8 mouse cellular contexts compared by ENCODE assay signal in the genomic region with DNA sequence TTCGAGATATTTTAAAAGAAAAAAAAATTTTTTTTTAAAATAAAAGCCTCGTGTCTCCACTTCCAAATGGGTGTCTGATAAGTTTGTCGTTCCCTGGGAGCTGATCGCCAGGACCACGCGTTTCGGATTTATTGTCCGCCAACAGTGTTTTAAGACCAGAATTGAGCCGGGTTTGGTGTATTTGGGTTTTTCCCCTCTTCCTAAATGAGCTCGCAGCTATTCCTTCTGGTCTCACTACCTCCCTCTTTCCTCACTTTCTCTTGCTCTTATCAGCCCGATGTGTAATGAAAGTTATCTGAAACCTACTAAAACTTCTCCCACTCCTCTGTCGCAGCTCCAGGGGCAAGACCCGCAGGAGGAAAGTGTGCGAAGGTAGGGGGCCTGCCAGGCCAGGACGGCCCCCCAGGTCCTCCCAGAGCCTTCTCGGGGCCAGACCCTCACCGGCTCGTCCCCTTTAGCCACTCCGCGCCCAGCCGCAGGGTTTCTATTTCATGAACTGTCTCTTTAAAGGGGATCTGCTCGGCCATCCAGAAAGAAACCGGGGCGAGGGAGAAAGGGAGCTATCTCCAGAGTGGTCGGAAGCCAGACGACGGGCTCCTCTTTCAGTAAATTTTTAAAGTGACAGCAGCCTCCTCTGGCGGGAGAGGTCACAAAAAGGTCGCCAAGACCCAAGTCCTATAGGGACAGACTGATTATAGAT.
DNase-seq lines count a peak whose midpoint lies in the region; ATAC-seq lines count a peak whose summit lies in the region.

No protein-coding gene starts in this region.

- H3K27ac ChIP-seq in hindbrain, embryonic 12.5 days, result peak overlapping the region; percentile 85
- no peak overlapping the region for H3K27ac ChIP-seq in midbrain, embryonic 15.5 days

- peak; percentile 63 for ATAC-seq in hindbrain, embryonic 12.5 days (ENCODE audit: low FRiP score)
- ATAC-seq in midbrain, embryonic 15.5 days (replicated peaks), result peak; percentile 43; the same call in 1 of the 2 replicates

- under 1% methylated on average over 29 of the region's 29 CpGs for WGBS in hindbrain, embryonic 12.5 days
- under 1% methylated on average over 29 of the region's 29 CpGs for WGBS in midbrain, embryonic 15.5 days

- H3K4me2 ChIP-seq in hindbrain, embryonic 12.5 days (replicated peaks), result peak overlapping the region; percentile 79
- H3K4me2 ChIP-seq in midbrain, embryonic 15.5 days, result peak overlapping the region; percentile 75

- peak overlapping the region; percentile 73 for H3K9ac ChIP-seq in hindbrain, embryonic 12.5 days
- peak overlapping the region; percentile 30 for H3K9ac ChIP-seq in midbrain, embryonic 15.5 days

- peaks cover 28% of the 10 kb centered on the region for H3K27me3 ChIP-seq in hindbrain, embryonic 12.5 days
- peaks cover 16% of the 10 kb centered on the region for H3K27me3 ChIP-seq in midbrain, embryonic 15.5 days (replicated peaks)

- H3K4me1 ChIP-seq in hindbrain, embryonic 12.5 days, result peaks cover 17% of the 10 kb centered on the region
- peaks cover 11% of the 10 kb centered on the region for H3K4me1 ChIP-seq in midbrain, embryonic 15.5 days

- DNase-seq in NIH3T3 (ENCODE audit: low read depth) (peak; percentile 75), liver (peak; percentile 29)
- peak; percentile 7 for DNase-seq in brain, adult 2 months (ENCODE audit: low read depth, low spot score)
- peak; percentile 68 for DNase-seq in gastrocnemius, adult 18-20 months (ENCODE audit: low spot score)
- DNase-seq in frontal cortex, adult 2 months (ENCODE audit: extremely low spot score in 1 of 2, low spot score in 1 of 2), result no peak
- no peak for DNase-seq in layer of hippocampus, postnatal 25 days (ENCODE audit: extremely low spot score in 1 of 2, low spot score in 1 of 2)

- no peaks in the 10 kb centered on the region for H3K9me3 ChIP-seq in hindbrain, embryonic 12.5 days (replicated peaks)
- no peaks in the 10 kb centered on the region for H3K9me3 ChIP-seq in midbrain, embryonic 15.5 days

- H3K36me3 ChIP-seq in hindbrain, embryonic 12.5 days, result no peaks in the 10 kb centered on the region
- H3K36me3 ChIP-seq in midbrain, embryonic 15.5 days (replicated peaks), result no peaks in the 10 kb centered on the region

- peak overlapping the region; percentile 51 for H3K4me3 ChIP-seq in hindbrain, embryonic 12.5 days
- peak overlapping the region; percentile 40 for H3K4me3 ChIP-seq in midbrain, embryonic 15.5 days

Comparison
In these comparisons a context has a peak if more than half of its experiments do, and no peak if none do; other contexts are left out.
1. DNase-seq: peak in NIH3T3 (single experiment), brain, adult 2 months (single experiment), gastrocnemius, adult 18-20 months (single experiment) and liver (single experiment); none in frontal cortex, adult 2 months (0 of 2) and layer of hippocampus, postnatal 25 days (0 of 2).